Mouse (Mus musculus) left cerebral cortex, postnatal 10 days (tissue): Measurements from ENCODE around the gene Itm2b. TPM values are rescaled to one million over a fixed set of nuclear protein-coding genes. Genes with fewer than 3 reads are reported as not detected.

Source experiments
- DNase-seq, 2 experiments: peaks; one replicate each; pipeline ENCODE4 v3.0.0; 2021 to 2022; ENCODE audit warnings: low spot score in 2 of 2, mixed read lengths in 1 of 2; ENCODE audit errors: extremely low spot score in 1 of 2
- intact Hi-C: fragments of 180-260 bp; cut with DNase I; formaldehyde crosslinking; loops from one replicate; pipeline ENCODE4 v1.15.1; 2025
- total RNA-seq, 2 experiments: library from RNA; stranded (reverse); gene quantifications; 2 replicates each; pipeline ENCODE4 v1.2.3; 2021

Itm2b gene
- total RNA-seq, 2 experiments from 2014 or later = 537 to 566 TPM

DNA sequence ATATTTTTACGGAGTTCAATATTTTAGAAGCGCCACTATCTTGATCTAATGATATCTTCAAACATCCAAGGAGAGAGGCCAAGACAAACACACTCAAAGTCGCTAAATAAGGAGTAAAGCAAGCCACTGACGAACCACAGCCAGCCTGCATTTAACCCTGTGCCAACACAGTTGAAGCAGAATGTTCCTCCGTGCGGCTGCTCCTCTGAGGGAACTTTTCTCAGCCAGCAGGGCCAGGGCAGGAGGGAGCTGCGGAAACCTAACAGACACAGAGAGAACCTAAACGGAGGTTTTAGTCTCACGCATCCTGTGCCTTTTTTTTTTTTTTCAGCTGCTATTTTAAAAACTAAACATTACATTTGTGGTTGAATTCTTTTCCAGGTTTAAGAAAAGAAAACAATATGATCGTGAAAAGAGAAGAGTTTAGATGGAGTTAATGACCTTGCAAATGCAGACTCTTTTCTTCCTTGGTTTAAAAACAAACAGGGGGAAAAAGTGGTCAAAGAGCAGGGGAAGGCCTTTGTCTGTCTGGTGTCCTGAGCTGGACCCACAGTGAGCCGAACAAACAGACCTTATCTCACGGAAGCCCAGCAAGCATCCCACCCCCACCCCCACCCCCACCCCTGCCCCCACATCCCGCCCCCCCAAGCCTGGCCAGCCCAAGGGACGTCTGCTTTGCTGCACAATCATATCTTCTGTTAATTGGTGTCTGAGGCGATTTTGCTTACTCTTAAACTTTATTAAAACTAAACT, 15.0 kb upstream of the Itm2b start:
- intact Hi-C loops = no loop called here
- DNase-seq = peak in 1 of 2 experiments; percentile 44

DNA sequence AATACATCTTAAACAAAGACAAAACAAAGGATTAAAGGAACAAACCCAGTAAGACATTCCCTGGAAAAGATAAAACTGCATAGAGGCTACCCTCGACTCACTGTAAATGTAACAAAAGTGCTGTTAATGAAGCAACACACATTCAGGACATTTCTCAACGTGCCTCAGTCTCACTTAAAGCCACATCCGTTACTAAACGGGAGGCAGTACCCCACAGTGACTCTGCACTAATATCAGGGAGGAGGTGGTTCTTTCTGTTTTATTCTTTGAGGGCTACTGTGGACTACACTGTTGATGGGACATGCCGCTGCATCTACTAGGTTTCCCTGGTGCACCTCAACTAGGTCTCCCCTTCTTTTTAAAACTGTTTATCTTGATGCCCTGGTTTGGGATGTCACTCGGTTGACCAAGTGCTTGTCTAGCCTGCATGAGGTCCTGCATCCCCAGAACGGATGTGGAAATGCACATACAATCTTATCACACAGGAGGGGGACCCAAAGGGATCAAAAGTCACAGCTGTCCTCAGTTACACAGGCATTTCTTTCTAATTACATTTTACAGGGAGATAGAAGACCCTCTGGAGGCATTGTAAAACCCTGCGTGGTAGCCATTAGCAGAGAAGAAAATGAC, 13.4 kb upstream of the Itm2b start:
- DNase-seq = no peak
- intact Hi-C loops = no loop called here

DNA sequence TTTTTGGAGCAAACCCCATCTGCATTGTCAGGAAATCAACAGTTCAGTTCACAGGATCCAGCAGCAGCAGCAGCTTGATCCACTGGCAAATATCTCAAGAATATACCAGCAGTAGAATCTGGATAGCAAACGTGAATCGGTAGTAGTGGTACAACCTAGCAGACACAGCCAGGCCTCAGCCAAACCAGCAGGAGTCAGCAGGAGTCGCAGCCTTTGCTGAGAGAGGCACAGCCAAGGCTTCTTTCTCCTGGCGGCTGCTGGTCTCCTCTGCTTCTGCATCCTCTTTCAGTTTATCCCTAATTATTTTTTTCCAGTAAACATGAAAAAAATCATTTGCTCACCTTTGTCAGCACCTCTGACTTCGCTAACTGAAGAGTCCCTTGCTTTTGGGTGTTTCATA, 10.7 kb upstream of the Itm2b start:
- intact Hi-C loops = no loop called here
- DNase-seq = no peak

- intact Hi-C loops = no loop called here
- DNase-seq = no peak
These were observed 9.3 kb upstream of the Itm2b start for GRCm38 (mm10) chr14:73394263-73395006.

GRCm38 (mm10) chr14:73391457-73391856, 6.4 kb upstream of the Itm2b start:
- intact Hi-C loops = no loop called here
- DNase-seq = no peak

GRCm38 (mm10) chr14:73390196-73390595, 5.1 kb upstream of the Itm2b start:
- intact Hi-C loops = no loop called here
- DNase-seq = no peak

DNA sequence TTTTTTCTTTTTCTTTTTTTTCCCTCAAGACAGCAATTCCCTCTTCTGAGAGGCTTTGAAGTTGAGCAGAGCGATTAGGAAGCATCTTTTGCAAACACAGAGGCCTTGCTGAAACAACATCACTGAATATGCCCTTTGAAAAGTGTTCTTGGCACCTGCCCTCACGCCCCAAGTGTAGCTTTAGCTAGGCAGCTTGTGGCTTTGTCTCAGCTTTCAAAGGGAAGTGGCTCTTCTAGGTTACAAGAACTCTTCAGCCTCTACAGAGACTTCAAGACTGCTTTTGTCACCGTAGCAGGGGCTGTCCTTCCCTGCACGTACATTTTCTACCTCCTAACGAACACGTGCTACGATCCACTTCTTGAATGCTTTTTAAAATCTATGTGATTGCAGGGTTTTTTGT, 4.0 kb upstream of the Itm2b start:
- peak in 1 of 2 experiments; percentile 46 for DNase-seq

DNA sequence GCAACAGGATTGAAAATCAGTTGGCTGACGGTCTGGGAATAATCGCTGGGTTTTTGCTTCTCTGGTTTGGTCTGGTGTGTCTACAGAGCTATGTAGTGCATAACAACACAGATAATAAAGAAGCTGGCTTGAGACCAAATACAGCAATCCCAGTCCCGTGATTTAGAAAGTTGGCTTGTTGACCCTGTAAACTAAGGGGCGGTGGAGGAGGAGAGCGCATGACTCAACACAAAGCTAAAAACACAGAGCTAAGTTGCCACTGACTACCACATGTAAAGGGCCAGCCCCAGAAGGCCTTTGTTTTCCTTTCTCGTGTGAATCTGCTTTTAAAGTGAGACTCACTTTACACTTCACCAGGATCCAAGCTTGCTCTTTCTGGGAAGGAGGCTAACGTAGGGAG, 3.5 kb upstream of the Itm2b start:
- DNase-seq = peak in 1 of 2 experiments; percentile 40
- intact Hi-C loops = no loop called here

More for the DNA sequence above, 4.0 kb upstream of the Itm2b start:
- intact Hi-C loops = no loop called here

DNA sequence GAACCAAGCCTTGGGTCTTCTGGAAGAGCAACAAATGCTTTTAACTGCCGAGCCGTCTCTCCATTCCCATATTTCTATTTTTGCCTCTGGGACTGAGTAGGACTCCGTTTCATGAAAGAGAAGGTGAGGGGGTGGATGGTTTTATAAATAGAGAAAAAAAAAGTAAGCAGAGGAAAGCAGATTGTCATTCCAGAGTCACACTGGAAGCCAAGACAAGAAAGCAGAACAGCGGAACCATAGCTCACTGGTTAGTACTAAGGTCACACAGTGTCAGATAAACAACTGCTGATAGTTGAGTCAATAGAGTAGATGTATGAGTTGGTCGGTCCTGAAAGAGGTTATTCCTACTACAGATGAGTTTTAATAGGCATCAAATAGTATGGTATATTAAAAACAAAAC, 1.4 kb upstream of the Itm2b start:
- intact Hi-C loops = loop anchor here (2.0 kb wide), 1 partner anchor 60 kb away; no protein-coding TSS in a partner anchor
- no peak for DNase-seq

DNA sequence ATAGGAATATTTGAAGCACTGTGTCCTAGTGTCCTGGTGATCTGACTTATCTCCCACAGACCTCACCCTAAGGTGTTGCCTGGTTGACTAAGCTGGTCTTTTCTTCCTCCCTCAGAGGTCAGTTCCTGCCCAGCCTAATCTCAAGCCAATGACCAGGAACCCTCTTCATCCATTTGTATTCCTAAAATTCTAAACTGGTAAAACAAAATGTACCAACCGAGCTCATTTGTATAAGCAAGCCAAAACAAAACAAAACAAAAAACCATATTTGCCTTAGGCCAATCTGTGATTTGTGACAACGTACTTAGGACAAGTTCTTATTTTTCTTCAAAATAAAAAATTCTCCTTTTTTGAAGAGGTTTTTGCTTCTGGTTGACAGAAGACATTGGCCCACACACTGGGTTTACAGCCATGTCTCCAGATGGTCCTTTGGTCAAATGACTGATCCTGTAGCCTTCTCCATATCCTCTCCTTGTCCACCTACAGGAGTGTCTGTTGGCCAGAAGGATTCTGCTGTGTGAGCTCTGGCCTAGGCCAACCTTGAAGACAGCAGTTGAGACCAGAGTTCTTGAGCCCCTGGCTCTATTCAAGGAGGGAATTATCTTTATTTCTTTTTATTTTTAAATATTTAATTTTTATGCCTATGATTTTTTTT, 758 bp upstream of the Itm2b start:
- DNase-seq = no peak
- intact Hi-C loops = loop anchor here (2.0 kb wide), 1 partner anchor 59 kb away; no protein-coding TSS in a partner anchor

- DNase-seq = peak in 1 of 2 experiments; percentile 35
- intact Hi-C loops = loop anchor here (5.0 kb wide), 1 partner anchor 88 kb away; no protein-coding TSS in a partner anchor
These were observed 560 bp downstream of the Itm2b start for GRCm38 (mm10) chr14:73384546-73384912.

DNA sequence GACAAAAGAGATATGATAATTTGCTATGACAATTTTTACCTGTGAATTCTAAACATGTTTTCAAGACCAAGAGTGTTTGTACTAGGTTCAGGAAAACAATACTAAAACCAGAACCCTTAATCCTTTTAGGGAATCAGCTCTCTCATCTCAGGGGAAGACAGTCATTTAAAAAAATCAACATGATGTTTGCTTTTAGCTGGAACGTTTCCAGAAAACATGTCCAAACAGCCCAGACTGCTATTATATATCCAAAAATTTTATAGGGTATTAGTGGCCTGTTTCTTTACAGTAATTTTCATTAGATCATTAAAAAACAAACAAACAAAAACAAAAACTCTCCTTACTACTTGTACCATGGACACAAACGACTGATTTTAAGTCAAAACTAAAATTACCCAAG, 1.3 kb downstream of the Itm2b start:
- no peak for DNase-seq
- intact Hi-C loops = loop anchor here (5.0 kb wide), 1 partner anchor 89 kb away; no protein-coding TSS in a partner anchor

DNA sequence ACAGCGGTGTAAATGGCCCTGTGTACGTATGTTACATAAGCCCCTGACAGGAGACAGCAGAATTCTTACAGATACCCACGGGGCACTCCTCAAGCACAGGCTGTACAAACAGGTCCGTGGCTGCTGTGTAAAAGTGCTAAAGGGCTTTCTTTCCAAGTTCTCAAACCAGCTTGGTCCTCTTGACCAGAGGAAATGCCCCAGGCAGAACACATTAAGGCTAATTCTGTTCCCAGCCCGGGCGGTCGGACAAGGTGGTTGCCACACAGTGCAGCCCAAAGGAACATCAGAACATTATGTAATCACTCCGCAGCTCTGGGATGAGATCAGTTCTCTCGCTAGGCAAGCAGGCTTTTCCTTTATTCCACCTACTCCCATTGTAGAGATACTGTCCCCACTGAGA, 2.4 kb downstream of the Itm2b start:
- intact Hi-C loops = loop anchor here (5.0 kb wide), 1 partner anchor 90 kb away; no protein-coding TSS in a partner anchor
- peak; percentile 36 to 38 for DNase-seq

GRCm38 (mm10) chr14:73381559-73381958, 3.5 kb downstream of the Itm2b start:
- intact Hi-C loops = loop anchor here (5.0 kb wide), 1 partner anchor 91 kb away; no protein-coding TSS in a partner anchor
- no peak for DNase-seq

DNA sequence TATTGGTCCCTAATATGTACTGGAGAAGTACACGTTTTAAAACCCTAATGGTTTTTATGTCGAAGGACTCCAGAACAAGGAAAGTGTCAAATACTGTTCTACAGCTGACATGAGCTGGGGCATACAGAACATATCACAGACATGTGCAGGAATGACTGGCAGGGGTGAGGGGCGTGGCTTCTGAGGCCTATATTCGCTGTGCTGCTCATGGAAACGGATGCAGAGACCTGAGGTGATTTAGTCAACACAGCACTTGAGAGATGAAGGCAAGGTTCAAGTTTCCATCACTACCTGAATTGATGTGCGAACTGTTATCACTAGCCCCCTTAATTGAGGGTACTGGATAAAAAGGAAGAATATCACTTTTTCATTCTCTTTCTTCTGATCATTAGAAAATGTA, 7.3 kb downstream of the Itm2b start:
- intact Hi-C loops = no loop called here

DNA sequence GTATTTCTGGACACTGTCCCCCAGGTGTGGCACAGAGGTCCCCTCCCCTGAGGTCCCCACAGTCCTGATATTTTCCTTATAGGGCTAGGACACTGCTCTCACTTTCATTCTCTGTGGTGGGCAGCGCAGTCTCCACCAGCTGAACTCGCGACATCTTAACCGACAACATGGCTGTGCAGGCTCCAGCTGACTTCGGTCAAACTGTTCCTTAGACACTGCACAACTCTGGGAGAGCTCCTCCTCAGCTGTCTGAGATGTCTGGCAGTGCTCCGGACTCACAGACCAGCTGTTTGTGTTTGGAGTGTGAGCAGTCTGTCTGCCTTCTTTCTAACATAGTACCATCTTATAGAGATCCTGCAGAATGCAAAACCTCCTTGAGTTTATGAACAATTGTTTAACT, 8.2 kb downstream of the Itm2b start:
- no peak for DNase-seq
- intact Hi-C loops = no loop called here

More for the DNA sequence above, 7.3 kb downstream of the Itm2b start:
- no peak for DNase-seq

DNA sequence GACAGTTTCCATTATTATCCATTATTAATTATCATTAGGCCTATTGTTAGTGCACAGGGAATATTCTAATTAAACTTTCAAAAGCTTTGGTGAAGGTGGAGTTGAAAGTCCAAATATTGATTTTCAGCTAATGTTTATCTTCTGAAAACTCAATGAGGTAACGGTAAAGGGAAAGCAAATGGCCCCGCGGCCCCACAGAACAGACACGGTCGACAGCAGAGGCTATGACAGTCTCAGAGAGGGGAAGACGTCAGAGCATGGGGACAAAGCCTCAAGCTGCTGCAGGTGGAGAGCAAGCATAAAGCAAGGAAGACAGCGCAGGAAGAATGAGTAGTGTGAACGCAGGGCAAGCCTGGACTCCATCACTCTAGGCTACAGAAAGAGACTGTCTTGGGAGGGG, 9.2 kb downstream of the Itm2b start:
- DNase-seq = no peak
- intact Hi-C loops = no loop called here

GRCm38 (mm10) chr14:73375445-73375844, 9.6 kb downstream of the Itm2b start:
- no peak for DNase-seq
- intact Hi-C loops = no loop called here

GRCm38 (mm10) chr14:73374315-73374890, 10.7 kb downstream of the Itm2b start:
- intact Hi-C loops = no loop called here
- peak in 1 of 2 experiments; percentile 40 for DNase-seq
